Mouse (Mus musculus) neural tube, embryonic 14.5 days (tissue): ENCODE measurements around the gene Olfr1494. TPM values are rescaled to one million over a fixed set of nuclear protein-coding genes. Genes with fewer than 3 reads are reported as not detected.

ENCODE experiments used
- ATAC-seq: fragments of 200-750 bp; cut with Nextera tagmentation; 2 replicates; pipeline ENCODE4 v1.8.0; 2017; ENCODE audit warnings: low read depth, mild to moderate bottlenecking, moderate TSS enrichment, moderate library complexity
- H3K27ac ChIP-seq: fragments of 300-500 bp; sonication (generic); 2 replicates; pipeline ENCODE4 v1.5.1; 2014; ENCODE audit warnings: low read depth, mild to moderate bottlenecking, control low read depth, low read length, moderate library complexity, mixed read lengths
- H3K27me3 ChIP-seq: fragments of 300-500 bp; sonication (generic); 2 replicates; pipeline ENCODE4 v1.6.1; 2014; ENCODE audit warnings: low read length; ENCODE audit not compliant: control insufficient read depth, insufficient read depth
- H3K36me3 ChIP-seq: fragments of 300-500 bp; sonication (generic); 2 replicates; pipeline ENCODE4 v1.6.1; 2014; ENCODE audit warnings: low read length, mixed read lengths; ENCODE audit not compliant: control insufficient read depth, insufficient read depth
- H3K4me1 ChIP-seq: fragments of 300-500 bp; sonication (generic); 2 replicates; pipeline ENCODE4 v1.6.1; 2014; ENCODE audit warnings: low read length; ENCODE audit not compliant: control insufficient read depth, insufficient read depth
- H3K4me2 ChIP-seq: fragments of 300-500 bp; sonication (generic); 2 replicates; pipeline ENCODE4 v1.6.1; 2014; ENCODE audit warnings: mild to moderate bottlenecking, low read depth, low read length, control low read depth
- H3K4me3 ChIP-seq: fragments of 300-500 bp; sonication (generic); 2 replicates; pipeline ENCODE4 v1.5.1; 2014; ENCODE audit warnings: low read depth, low read length, control low read depth, mixed read lengths
- H3K9ac ChIP-seq: fragments of 300-500 bp; sonication (generic); replicated peaks from 2 replicates; pipeline ENCODE4 v1.6.1; 2014; ENCODE audit warnings: low read depth, mild to moderate bottlenecking, control low read depth, low read length, mixed read lengths
- H3K9me3 ChIP-seq: fragments of 300-500 bp; sonication (generic); 2 replicates; pipeline ENCODE4 v1.6.1; 2016; ENCODE audit warnings: low read length; ENCODE audit not compliant: control insufficient read depth
- whole genome bisulfite sequencing: fragments of 180-500 bp; shearing (Covaris S2); extraction: QIAGEN DNeasy Blood & Tissue Kit; methylation state at CpG from one replicate; pipeline ENCODE4 v1.1.7; 2014; 5-methylcytosine and 5-hydroxymethylcytosine counted together
- polyA plus RNA-seq: library from polyadenylated mRNA; unstranded; fragments of >200 nt; fragmentation: Nextera tagmentation; extraction: Ambion mirVana; gene quantifications from 2 replicates; pipeline ENCODE4 v1.2.1, GENCODE M21; 2014

The Olfr1494 gene
- not detected in 2 replicates for polyA plus RNA-seq

DNA sequence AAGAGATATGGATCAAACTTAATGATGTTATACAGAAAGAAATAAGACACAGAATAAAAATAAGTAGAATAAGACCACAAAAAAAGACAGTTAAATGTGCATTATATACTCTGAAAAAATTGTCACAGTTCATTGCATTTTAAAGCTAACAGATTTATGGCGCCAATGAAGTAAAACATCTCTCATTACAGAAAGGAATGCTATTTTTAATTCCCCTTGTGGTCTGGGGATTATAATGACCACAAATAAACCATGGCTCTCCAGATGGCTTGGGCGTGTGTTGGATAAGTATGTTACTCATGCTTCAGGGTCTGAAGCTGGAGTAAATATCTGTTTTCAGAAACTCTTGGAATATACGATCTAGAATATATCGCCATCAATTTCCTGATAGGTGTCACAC lies at the start of gene Olfr1494:
Gene Olfr1494 (plus strand): TSS at position 301 of the 400 bp plus-strand sequence.
- ATAC-seq: no peak
- no peaks in the 10 kb centered on the region for H3K36me3 ChIP-seq
- no peaks in the 10 kb centered on the region for H3K27me3 ChIP-seq
- H3K4me3 ChIP-seq: no peak within 1 kb of the TSS
- H3K4me1 ChIP-seq: no peaks in the 10 kb centered on the region
- H3K27ac ChIP-seq: no peak within 1 kb of the TSS
- H3K4me2 ChIP-seq: no peak within 1 kb of the TSS
- 95% methylated on average over 4 of the region's 4 CpGs for WGBS
- no peak within 1 kb of the TSS for H3K9ac ChIP-seq
- no peaks in the 10 kb centered on the region for H3K9me3 ChIP-seq

DNA sequence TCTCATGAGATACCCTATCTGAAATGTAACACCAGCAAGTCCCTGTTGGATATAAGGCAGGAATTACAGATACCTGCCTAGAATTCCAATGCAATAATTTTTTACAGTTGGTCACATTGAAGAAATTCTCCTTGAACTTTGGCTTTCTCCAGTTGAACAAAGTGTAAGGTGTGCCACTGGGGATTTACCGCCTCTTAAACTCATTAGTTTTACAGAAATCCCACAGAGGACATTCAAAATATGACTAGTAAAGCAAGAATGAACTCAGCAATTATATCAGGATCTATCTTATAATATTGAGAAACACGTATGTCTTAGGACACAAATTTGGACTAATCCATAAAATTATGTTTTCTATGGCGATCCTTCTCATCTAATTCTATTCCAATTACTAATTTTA lies 42.6 kb upstream of the Olfr1494 start, which contains the start of gene Olfr1491:
Gene Olfr1491 (plus strand): TSS at position 301 of the 400 bp plus-strand sequence.
- Histone ChIP-seq H3K4me2 (no peak within 1 kb of the TSS), H3K9ac (no peak within 1 kb of the TSS), H3K4me3 (no peak within 1 kb of the TSS), H3K27ac (no peak within 1 kb of the TSS), H3K36me3 (no peaks in the 10 kb centered on the region), H3K9me3 (no peaks in the 10 kb centered on the region), H3K4me1 (no peaks in the 10 kb centered on the region), H3K27me3 (no peaks in the 10 kb centered on the region)
- WGBS: 82% methylated on average over 3 of the region's 3 CpGs
- ATAC-seq: no peak

DNA sequence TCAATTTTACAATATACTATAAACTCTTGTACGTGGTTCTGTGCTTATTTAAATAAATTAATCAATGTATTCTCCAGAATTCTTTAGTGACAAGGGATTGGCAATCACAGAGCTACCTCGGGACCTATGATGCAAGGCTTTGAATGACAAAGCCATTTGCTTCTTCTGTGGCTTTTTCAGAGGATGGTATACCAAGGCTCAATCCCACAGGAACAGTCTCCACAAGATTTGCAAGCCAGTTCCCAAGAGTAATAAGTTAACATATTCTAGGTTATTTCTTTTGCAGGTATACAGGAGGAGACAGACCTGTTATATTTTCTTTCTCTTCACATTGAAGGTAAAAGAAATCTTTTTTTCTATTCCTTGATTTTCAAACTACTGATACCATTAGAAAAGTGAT lies 16.6 kb upstream of the Olfr1494 start, which contains the start of gene Olfr1493-ps1:
Gene Olfr1493-ps1 (plus strand): TSS at position 301 of the 400 bp plus-strand sequence.
- H3K4me2 ChIP-seq: no peak within 1 kb of the TSS

DNA sequence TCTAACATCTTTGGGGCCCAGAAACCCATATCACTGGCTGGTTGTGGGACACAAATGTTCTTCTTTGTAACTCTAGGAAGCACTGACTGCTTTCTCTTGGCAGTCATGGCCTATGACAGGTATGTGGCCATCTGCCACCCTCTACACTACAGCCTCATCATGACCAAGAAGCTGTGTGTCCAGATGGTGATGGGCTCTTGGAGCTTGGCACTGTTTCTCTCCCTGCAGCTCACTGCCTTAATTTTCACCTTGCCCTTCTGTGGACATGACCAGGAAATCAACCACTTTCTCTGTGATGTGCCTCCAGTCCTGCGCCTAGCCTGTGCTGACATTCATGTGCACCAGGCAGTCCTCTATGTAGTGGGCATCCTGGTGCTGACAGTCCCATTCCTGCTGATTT lies 9.8 kb downstream of the Olfr1494 start:
- Histone ChIP-seq H3K9ac (no peak overlapping the region), H3K4me1 (no peaks in the 10 kb centered on the region), H3K4me3 (no peak overlapping the region), H3K36me3 (no peaks in the 10 kb centered on the region), H3K9me3 (no peaks in the 10 kb centered on the region), H3K27ac (no peak overlapping the region), H3K4me2 (no peak overlapping the region), H3K27me3 (no peaks in the 10 kb centered on the region)
- WGBS: 88% methylated on average over 1 of the region's 1 CpGs
- no peak for ATAC-seq

More for the DNA sequence above, 16.6 kb upstream of the Olfr1494 start, which contains the start of gene Olfr1493-ps1:
- Histone ChIP-seq H3K9me3 (no peaks in the 10 kb centered on the region; the same call in 1 of the 2 replicates), H3K9ac (no peak within 1 kb of the TSS), H3K27me3 (no peaks in the 10 kb centered on the region), H3K4me3 (no peak within 1 kb of the TSS), H3K27ac (no peak within 1 kb of the TSS), H3K4me1 (no peaks in the 10 kb centered on the region), H3K36me3 (no peaks in the 10 kb centered on the region)
- no peak for ATAC-seq
- WGBS: 54% methylated on average over 2 of the region's 2 CpGs

DNA sequence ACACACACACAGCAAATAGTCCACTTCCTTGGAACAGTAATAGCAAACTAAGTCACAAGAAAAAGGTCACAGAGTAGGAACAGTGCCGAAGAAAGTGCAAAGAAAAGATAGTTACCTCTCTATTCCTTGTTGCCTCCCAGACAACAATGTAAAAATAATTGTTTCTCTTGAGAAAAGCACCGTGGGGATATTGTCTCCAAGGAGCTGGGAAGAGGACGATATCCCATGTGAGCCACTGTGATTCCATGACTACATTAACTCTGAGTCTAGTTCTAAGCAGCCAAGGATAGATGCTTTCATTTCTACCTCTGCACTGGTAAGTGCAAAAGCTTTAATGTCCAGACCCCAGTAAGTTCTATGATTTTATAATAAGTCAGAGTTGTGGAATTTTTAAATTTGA lies 24.8 kb downstream of the Olfr1494 start, which contains the start of gene Olfr1495:
Gene Olfr1495 (plus strand): TSS at position 301 of the 400 bp plus-strand sequence.
- no peak within 1 kb of the TSS for H3K4me2 ChIP-seq
- 86% methylated on average over 3 of the region's 3 CpGs for WGBS
- no peak within 1 kb of the TSS for H3K27ac ChIP-seq
- H3K9me3 ChIP-seq: no peaks in the 10 kb centered on the region
- H3K4me1 ChIP-seq: no peaks in the 10 kb centered on the region
- ATAC-seq: no peak
- no peaks in the 10 kb centered on the region for H3K36me3 ChIP-seq
- no peak within 1 kb of the TSS for H3K4me3 ChIP-seq
- no peaks in the 10 kb centered on the region for H3K27me3 ChIP-seq
- H3K9ac ChIP-seq: no peak within 1 kb of the TSS

DNA sequence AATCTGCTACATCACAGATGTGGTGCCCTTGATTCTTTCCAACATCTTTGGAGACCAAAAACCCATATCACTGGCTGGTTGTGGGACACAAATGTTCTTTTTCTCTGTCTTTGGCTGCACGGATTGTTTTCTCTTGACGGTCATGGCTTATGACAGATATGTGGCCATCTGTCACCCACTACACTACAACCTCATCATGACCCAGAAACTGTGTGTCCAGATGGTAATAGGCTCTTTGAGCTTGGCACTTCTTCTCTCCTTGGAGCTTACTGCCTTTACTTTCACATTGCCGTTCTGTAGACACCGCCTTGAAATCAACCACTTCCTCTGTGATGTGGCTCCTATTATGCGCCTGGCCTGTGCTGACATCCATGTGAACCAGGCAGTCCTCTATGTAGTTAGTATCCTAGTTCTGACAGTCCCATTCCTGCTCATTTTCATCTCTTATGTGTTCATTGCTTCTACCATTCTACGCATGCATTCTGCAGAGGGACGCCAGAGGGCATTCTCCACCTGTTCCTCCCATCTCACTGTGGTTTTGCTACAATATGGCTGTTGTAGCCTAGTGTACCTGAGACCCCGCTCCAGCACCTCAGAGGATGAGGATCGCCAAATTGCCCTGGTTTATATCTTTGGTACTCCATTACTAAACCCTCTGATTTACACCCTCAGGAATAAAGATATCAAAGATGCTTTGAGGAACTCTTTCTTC lies 29.2 kb downstream of the Olfr1494 start:
- Histone ChIP-seq H3K27me3 (no peaks in the 10 kb centered on the region), H3K27ac (no peak overlapping the region), H3K9ac (no peak overlapping the region), H3K4me3 (no peak overlapping the region), H3K36me3 (no peaks in the 10 kb centered on the region), H3K4me2 (no peak overlapping the region), H3K9me3 (no peaks in the 10 kb centered on the region), H3K4me1 (no peaks in the 10 kb centered on the region)
- no peak for ATAC-seq
- 89% methylated on average over 9 of the region's 9 CpGs for WGBS

DNA sequence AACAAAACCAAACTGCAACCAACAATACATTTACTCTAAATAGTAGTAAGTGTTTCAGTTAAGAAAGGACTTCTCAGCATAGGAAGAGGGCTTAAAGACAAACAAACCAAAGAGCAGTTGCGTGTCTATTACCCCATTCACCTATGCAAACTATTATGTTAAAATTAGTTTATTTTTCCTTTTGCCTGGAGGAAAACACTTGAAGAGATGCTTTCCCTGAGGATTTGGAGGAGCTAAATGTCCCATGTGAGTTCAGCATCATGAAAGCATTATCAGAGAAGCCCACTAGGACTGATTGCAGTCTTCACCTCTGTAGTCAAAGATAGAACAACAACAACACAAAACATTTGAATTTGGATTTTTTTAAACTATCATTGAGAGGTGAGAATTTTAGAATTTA lies 38.0 kb downstream of the Olfr1494 start, which contains the start of gene Olfr1496:
Gene Olfr1496 (plus strand): TSS at position 301 of the 400 bp plus-strand sequence.
- no peaks in the 10 kb centered on the region for H3K9me3 ChIP-seq
- H3K36me3 ChIP-seq: no peaks in the 10 kb centered on the region
- WGBS: 85% methylated on average over 1 of the region's 1 CpGs
- ATAC-seq: no peak
- H3K4me2 ChIP-seq: no peak within 1 kb of the TSS
- H3K27me3 ChIP-seq: no peaks in the 10 kb centered on the region
- H3K4me1 ChIP-seq: no peaks in the 10 kb centered on the region
- no peak within 1 kb of the TSS for H3K4me3 ChIP-seq
- no peak within 1 kb of the TSS for H3K9ac ChIP-seq
- no peak within 1 kb of the TSS for H3K27ac ChIP-seq

DNA sequence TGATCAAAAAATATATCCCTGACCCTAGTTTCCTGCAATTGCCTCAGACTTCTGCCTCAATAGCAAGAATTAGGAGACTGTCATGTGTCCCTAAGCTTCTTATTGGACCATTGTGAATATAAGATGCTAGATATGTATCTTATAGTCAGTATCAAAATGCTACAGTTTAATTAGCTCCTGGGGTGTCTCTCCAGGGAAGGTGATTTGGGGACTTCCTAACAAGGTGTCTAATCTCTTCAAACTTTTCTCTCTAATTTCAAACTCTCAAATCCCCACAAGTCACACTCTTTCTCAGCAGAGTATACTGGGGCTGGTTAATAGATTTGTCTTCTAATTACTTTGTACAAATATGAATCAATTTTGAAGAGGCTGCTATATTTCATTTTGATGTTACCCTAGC lies 58.6 kb downstream of the Olfr1494 start, which contains the start of gene Olfr1497:
Gene Olfr1497 (minus strand): TSS at position 101 of the 400 bp plus-strand sequence.
- Histone ChIP-seq H3K4me1 (no peaks in the 10 kb centered on the region), H3K27ac (no peak within 1 kb of the TSS), H3K9me3 (no peaks in the 10 kb centered on the region), H3K4me3 (no peak within 1 kb of the TSS), H3K27me3 (no peaks in the 10 kb centered on the region), H3K4me2 (no peak within 1 kb of the TSS), H3K9ac (no peak within 1 kb of the TSS), H3K36me3 (no peaks in the 10 kb centered on the region)
- ATAC-seq: no peak
